Mouse (Mus musculus): ENCODE measurements around the gene Ptpn14. TPM values are rescaled to one million over a fixed set of nuclear protein-coding genes. Genes with fewer than 3 reads are reported as not detected.

The Ptpn14 gene
- total RNA-seq, 4 experiments from 2014 or later = 11.1 to 14.7 (median 13.3) TPM

- no peak for DNase-seq (ENCODE audit: low spot score in 2 of 2)
Measured at GRCm38 (mm10) chr1:189806533-189807297, 78.6 kb downstream of the Ptpn14 start.

GRCm38 (mm10) chr1:189808015-189808414 is 79.9 kb downstream of the Ptpn14 start:
- DNase-seq (ENCODE audit: low spot score in 2 of 2) = no peak

- no peak for DNase-seq (ENCODE audit: low spot score in 2 of 2)
Measured at GRCm38 (mm10) chr1:189808453-189808852, 80.4 kb downstream of the Ptpn14 start.

- DNase-seq (ENCODE audit: low spot score in 2 of 2) = peak; percentile 25 to 42
Measured at GRCm38 (mm10) chr1:189811778-189812177, 83.7 kb downstream of the Ptpn14 start.

GRCm38 (mm10) chr1:189814385-189814784 is 86.3 kb downstream of the Ptpn14 start:
- DNase-seq (ENCODE audit: low spot score in 2 of 2) = no peak

- DNase-seq (ENCODE audit: low spot score in 2 of 2) = no peak
Measured at GRCm38 (mm10) chr1:189817089-189817488, 89.0 kb downstream of the Ptpn14 start.

- no peak for DNase-seq (ENCODE audit: low spot score in 2 of 2)
Measured at GRCm38 (mm10) chr1:189817810-189818209, 89.7 kb downstream of the Ptpn14 start.

- no peak for DNase-seq (ENCODE audit: low spot score in 2 of 2)
Measured at GRCm38 (mm10) chr1:189820111-189820510, 92.0 kb downstream of the Ptpn14 start.

GRCm38 (mm10) chr1:189824436-189824835 is 96.4 kb downstream of the Ptpn14 start:
- peak in 1 of 2 experiments; percentile 18 for DNase-seq (ENCODE audit: low spot score in 2 of 2)

- DNase-seq (ENCODE audit: low spot score in 2 of 2) = no peak
Measured at GRCm38 (mm10) chr1:189830391-189830790, 102.3 kb downstream of the Ptpn14 start.

- DNase-seq (ENCODE audit: low spot score in 2 of 2) = no peak
Measured at GRCm38 (mm10) chr1:189830797-189831232, 102.7 kb downstream of the Ptpn14 start.

- DNase-seq (ENCODE audit: low spot score in 2 of 2) = no peak
Measured at GRCm38 (mm10) chr1:189833351-189833750, 105.3 kb downstream of the Ptpn14 start.

- DNase-seq (ENCODE audit: low spot score in 2 of 2) = no peak
Measured at GRCm38 (mm10) chr1:189834166-189834565, 106.1 kb downstream of the Ptpn14 start.

GRCm38 (mm10) chr1:189846319-189846718 is 118.3 kb downstream of the Ptpn14 start:
- no peak for DNase-seq (ENCODE audit: low spot score in 2 of 2)

- DNase-seq (ENCODE audit: low spot score in 2 of 2) = no peak
Measured at GRCm38 (mm10) chr1:189849550-189849949, 121.5 kb downstream of the Ptpn14 start.

GRCm38 (mm10) chr1:189852051-189852450 is 124.0 kb downstream of the Ptpn14 start:
- no peak for DNase-seq (ENCODE audit: low spot score in 2 of 2)

GRCm38 (mm10) chr1:189852456-189852855 is 124.4 kb downstream of the Ptpn14 start:
- DNase-seq (ENCODE audit: low spot score in 2 of 2) = peak; percentile 16 to 34

GRCm38 (mm10) chr1:189854646-189855045 is 126.6 kb downstream of the Ptpn14 start:
- no peak for DNase-seq (ENCODE audit: low spot score in 2 of 2)

- DNase-seq (ENCODE audit: low spot score in 2 of 2) = no peak
Measured at GRCm38 (mm10) chr1:189855739-189856138, 127.7 kb downstream of the Ptpn14 start.

- no peak for DNase-seq (ENCODE audit: low spot score in 2 of 2)
Measured at GRCm38 (mm10) chr1:189858377-189858776, 130.3 kb downstream of the Ptpn14 start.

GRCm38 (mm10) chr1:189860112-189860941 is 132.3 kb downstream of the Ptpn14 start:
- DNase-seq (ENCODE audit: low spot score in 2 of 2) = no peak

- no peak for DNase-seq (ENCODE audit: low spot score in 2 of 2)
Measured at GRCm38 (mm10) chr1:189860942-189861315, 132.9 kb downstream of the Ptpn14 start.
